Mouse (Mus musculus): ENCODE measurements around the gene Adgra1. TPM values are rescaled to one million over a fixed set of nuclear protein-coding genes. Genes with fewer than 3 reads are reported as not detected.

Gene Adgra1
- not detected in 2 replicates for polyA plus RNA-seq (2012)

GRCm38 (mm10) chr7:139834036-139834435 is at the start of gene Adgra1:
Gene Adgra1 (plus strand): TSS chr7:139834174.
- TF ChIP-seq GATA1 (IDR thresholded peaks at IDR 0.05; ENCODE audit: low read length): no peak
- TF ChIP-seq TAL1 (IDR thresholded peaks at IDR 0.05; ENCODE audit: low read length): no peak
- no peaks in the 10 kb centered on the region for H3K36me3 ChIP-seq (ENCODE audit: control insufficient read depth)
- H3K27me3 ChIP-seq (ENCODE audit: control insufficient read depth): peaks cover 20% of the 10 kb centered on the region
- H3K9me3 ChIP-seq (ENCODE audit: control insufficient read depth, low read length): no peaks in the 10 kb centered on the region
- no peak within 1 kb of the TSS for H3K4me3 ChIP-seq (replicated peaks)
- no peaks in the 10 kb centered on the region for H3K4me1 ChIP-seq (ENCODE audit: control insufficient read depth)

GRCm38 (mm10) chr7:139787382-139787781 is 46.6 kb upstream of the Adgra1 start:
- no peak for TF ChIP-seq GATA1 (IDR thresholded peaks at IDR 0.05; ENCODE audit: low read length)
- TF ChIP-seq TAL1 (IDR thresholded peaks at IDR 0.05; ENCODE audit: low read length): no peak
- Histone ChIP-seq H3K27me3 (ENCODE audit: control insufficient read depth) (no peaks in the 10 kb centered on the region), H3K9me3 (ENCODE audit: control insufficient read depth, low read length) (no peaks in the 10 kb centered on the region), H3K4me3 (replicated peaks) (no peak overlapping the region), H3K4me1 (ENCODE audit: control insufficient read depth) (no peaks in the 10 kb centered on the region), H3K36me3 (ENCODE audit: control insufficient read depth) (no peaks in the 10 kb centered on the region)

- Histone ChIP-seq H3K27me3 (ENCODE audit: control insufficient read depth) (no peaks in the 10 kb centered on the region), H3K4me1 (ENCODE audit: control insufficient read depth) (no peaks in the 10 kb centered on the region), H3K4me3 (replicated peaks) (no peak overlapping the region), H3K36me3 (ENCODE audit: control insufficient read depth) (no peaks in the 10 kb centered on the region), H3K9me3 (ENCODE audit: control insufficient read depth, low read length) (no peaks in the 10 kb centered on the region)
- TF ChIP-seq GATA1 (IDR thresholded peaks at IDR 0.05; ENCODE audit: low read length) (no peak), TAL1 (IDR thresholded peaks at IDR 0.05; ENCODE audit: low read length) (no peak)
Measured at GRCm38 (mm10) chr7:139788927-139789326, 45.0 kb upstream of the Adgra1 start.

GRCm38 (mm10) chr7:139789718-139790117 is 44.3 kb upstream of the Adgra1 start:
- Histone ChIP-seq H3K9me3 (ENCODE audit: control insufficient read depth, low read length) (no peaks in the 10 kb centered on the region), H3K36me3 (ENCODE audit: control insufficient read depth) (no peaks in the 10 kb centered on the region), H3K27me3 (ENCODE audit: control insufficient read depth) (no peaks in the 10 kb centered on the region), H3K4me1 (ENCODE audit: control insufficient read depth) (no peaks in the 10 kb centered on the region), H3K4me3 (replicated peaks) (no peak overlapping the region)
- no peak for TF ChIP-seq GATA1 (IDR thresholded peaks at IDR 0.05; ENCODE audit: low read length)

- Histone ChIP-seq H3K4me3 (replicated peaks) (no peak overlapping the region), H3K4me1 (ENCODE audit: control insufficient read depth) (no peaks in the 10 kb centered on the region), H3K9me3 (ENCODE audit: control insufficient read depth, low read length) (no peaks in the 10 kb centered on the region), H3K36me3 (ENCODE audit: control insufficient read depth) (no peaks in the 10 kb centered on the region), H3K27me3 (ENCODE audit: control insufficient read depth) (no peaks in the 10 kb centered on the region)
- TF ChIP-seq GATA1 (IDR thresholded peaks at IDR 0.05; ENCODE audit: low read length) (no peak), TAL1 (IDR thresholded peaks at IDR 0.05; ENCODE audit: low read length) (no peak)
Measured at GRCm38 (mm10) chr7:139791601-139792000, 42.4 kb upstream of the Adgra1 start.

- Histone ChIP-seq H3K9me3 (ENCODE audit: control insufficient read depth, low read length) (no peaks in the 10 kb centered on the region), H3K36me3 (ENCODE audit: control insufficient read depth) (no peaks in the 10 kb centered on the region), H3K4me3 (replicated peaks) (no peak overlapping the region), H3K4me1 (ENCODE audit: control insufficient read depth) (no peaks in the 10 kb centered on the region), H3K27me3 (ENCODE audit: control insufficient read depth) (no peaks in the 10 kb centered on the region)
- TF ChIP-seq TAL1 (IDR thresholded peaks at IDR 0.05; ENCODE audit: low read length) (no peak), GATA1 (IDR thresholded peaks at IDR 0.05; ENCODE audit: low read length) (no peak)
Measured at GRCm38 (mm10) chr7:139795004-139795605, 38.9 kb upstream of the Adgra1 start.

GRCm38 (mm10) chr7:139797186-139798109 is 36.5 kb upstream of the Adgra1 start:
- no peak for TF ChIP-seq GATA1 (IDR thresholded peaks at IDR 0.05; ENCODE audit: low read length)
- no peak for TF ChIP-seq TAL1 (IDR thresholded peaks at IDR 0.05; ENCODE audit: low read length)
- no peaks in the 10 kb centered on the region for H3K9me3 ChIP-seq (ENCODE audit: control insufficient read depth, low read length)

GRCm38 (mm10) chr7:139806175-139806601 is 27.8 kb upstream of the Adgra1 start:
- Histone ChIP-seq H3K4me1 (ENCODE audit: control insufficient read depth) (no peaks in the 10 kb centered on the region), H3K4me3 (replicated peaks) (no peak overlapping the region), H3K27me3 (ENCODE audit: control insufficient read depth) (no peaks in the 10 kb centered on the region), H3K9me3 (ENCODE audit: control insufficient read depth, low read length) (no peaks in the 10 kb centered on the region), H3K36me3 (ENCODE audit: control insufficient read depth) (no peaks in the 10 kb centered on the region)
- TF ChIP-seq GATA1 (IDR thresholded peaks at IDR 0.05; ENCODE audit: low read length) (no peak), TAL1 (IDR thresholded peaks at IDR 0.05; ENCODE audit: low read length) (no peak)

More at GRCm38 (mm10) chr7:139797186-139798109, 36.5 kb upstream of the Adgra1 start:
- Histone ChIP-seq H3K36me3 (ENCODE audit: control insufficient read depth) (no peaks in the 10 kb centered on the region), H3K27me3 (ENCODE audit: control insufficient read depth) (no peaks in the 10 kb centered on the region), H3K4me1 (ENCODE audit: control insufficient read depth) (no peaks in the 10 kb centered on the region), H3K4me3 (replicated peaks) (no peak overlapping the region)

- Histone ChIP-seq H3K36me3 (ENCODE audit: control insufficient read depth) (no peaks in the 10 kb centered on the region), H3K9me3 (ENCODE audit: control insufficient read depth, low read length) (peaks cover 7% of the 10 kb centered on the region), H3K4me1 (ENCODE audit: control insufficient read depth) (no peaks in the 10 kb centered on the region), H3K27me3 (ENCODE audit: control insufficient read depth) (no peaks in the 10 kb centered on the region), H3K4me3 (replicated peaks) (no peak overlapping the region)
- no peak for TF ChIP-seq GATA1 (IDR thresholded peaks at IDR 0.05; ENCODE audit: low read length)
- no peak for TF ChIP-seq TAL1 (IDR thresholded peaks at IDR 0.05; ENCODE audit: low read length)
Measured at GRCm38 (mm10) chr7:139810036-139810435, 23.9 kb upstream of the Adgra1 start.

Data from erythroblast, embryonic 14.5 days (primary cell).